ENCODE assay signal across 8 mouse cellular contexts in the genomic region with DNA sequence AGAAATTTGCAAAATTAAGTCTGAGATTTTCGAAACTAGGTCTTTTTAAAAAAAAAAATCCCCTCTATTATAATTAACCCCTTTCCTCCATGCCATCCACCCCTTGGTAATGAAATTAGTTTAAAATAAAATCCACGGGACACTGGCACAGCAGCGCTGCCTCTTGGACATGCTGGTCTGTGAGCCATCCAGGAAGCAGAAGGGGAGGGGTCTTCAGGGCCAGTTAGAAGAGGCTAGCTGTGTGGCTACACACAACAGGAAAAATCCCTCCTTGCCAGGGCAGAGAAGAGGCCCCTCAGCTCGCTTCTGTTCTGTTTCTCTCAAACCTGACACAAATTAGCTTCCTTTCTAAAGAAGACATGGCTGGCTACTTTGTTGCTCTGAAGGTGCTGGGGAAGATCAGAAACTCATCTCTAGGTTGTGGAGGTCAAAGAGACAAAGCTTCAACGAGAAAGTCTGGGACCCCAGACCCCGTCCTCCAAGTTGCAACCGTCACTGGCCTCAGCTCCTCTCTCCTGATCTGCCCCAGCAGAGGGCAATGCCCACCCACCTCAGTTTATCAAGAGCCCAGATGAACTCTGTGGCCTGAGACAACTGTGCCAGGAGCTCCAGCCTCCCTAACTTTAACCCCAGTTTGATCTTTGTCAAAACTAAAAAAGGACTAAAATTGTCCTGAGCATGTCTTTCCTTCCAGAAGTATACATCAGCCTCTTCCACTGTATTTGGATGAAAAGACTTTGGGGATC.
DNase-seq lines count a peak whose midpoint lies in the region; ATAC-seq and TF ChIP-seq lines count a peak whose summit lies in the region.

No protein-coding gene starts in this region.

- no peak for TF ChIP-seq POLR2A in kidney, adult 2 months (IDR thresholded peaks at IDR 0.05; ENCODE audit: low read depth, low read length)
- no peak for TF ChIP-seq POLR2A in liver, adult 2 months (IDR thresholded peaks at IDR 0.05; ENCODE audit: extremely low read depth, insufficient read depth, low read length)

- H3K27me3 ChIP-seq in kidney, adult 2 months (replicated peaks; ENCODE audit: control insufficient read depth, insufficient read depth, low read length), result no peaks in the 10 kb centered on the region; the same call in 1 of the 2 replicates
- H3K27me3 ChIP-seq in heart, embryonic 14.5 days (ENCODE audit: control insufficient read depth, insufficient read depth, low read length), result no peaks in the 10 kb centered on the region
- H3K27me3 ChIP-seq in liver, adult 2 months (ENCODE audit: control insufficient read depth, insufficient read depth, low read length), result no peaks in the 10 kb centered on the region

- no peaks in the 10 kb centered on the region for H3K4me1 ChIP-seq in kidney, adult 2 months (ENCODE audit: control insufficient read depth, insufficient read depth, low read length)
- H3K4me1 ChIP-seq in heart, embryonic 14.5 days (ENCODE audit: control insufficient read depth in 2 of 2, insufficient read depth in 2 of 2, low read length in 2 of 2), result peaks cover 17 to 21% of the 10 kb centered on the region in 2 experiments
- H3K4me1 ChIP-seq in liver, adult 2 months (ENCODE audit: control insufficient read depth, insufficient read depth, low read length), result peaks cover 4% of the 10 kb centered on the region

- no peak for ATAC-seq in heart, embryonic 14.5 days (ENCODE audit: insufficient number of reproducible peaks, insufficient read depth, low FRiP score, low read depth)

- no peaks in the 10 kb centered on the region for H3K9me3 ChIP-seq in heart, embryonic 14.5 days (ENCODE audit: control insufficient read depth, low read length)

- 62% methylated on average over 7 of the region's 7 CpGs for WGBS in kidney, adult 2 months
- WGBS in heart, embryonic 14.5 days, result 46% methylated on average over 7 of the region's 7 CpGs
- 55% methylated on average over 7 of the region's 7 CpGs for WGBS in liver, adult 2 months

- no peaks in the 10 kb centered on the region for H3K79me2 ChIP-seq in liver, adult 2 months (ENCODE audit: control insufficient read depth, insufficient read depth, low read length)

- peak overlapping the region; percentile 11 for H3K27ac ChIP-seq in kidney, adult 2 months (ENCODE audit: insufficient read depth, low read depth, low read length)
- peak overlapping the region; percentile 56 to 80; a peak in 3 of 4 replicates for H3K27ac ChIP-seq in heart, embryonic 14.5 days (replicated peaks in 1 of 2; ENCODE audit: control insufficient read depth in 1 of 2, insufficient read depth in 1 of 2, low read depth in 2 of 2, low read length in 2 of 2)
- H3K27ac ChIP-seq in liver, adult 2 months (replicated peaks; ENCODE audit: insufficient read depth, low read depth, low read length), result peak overlapping the region; percentile 28; the same call in 1 of the 2 replicates

- peak; percentile 14 for DNase-seq in kidney, adult 2 months
- DNase-seq in kidney, postnatal 25 days, result no peak
- DNase-seq in adipocyte (ENCODE audit: low spot score), result peak; percentile 22
- peak; percentile 14 for DNase-seq in liver, adult 2 months (ENCODE audit: extremely low read depth, low read depth, low spot score)
- no peak for DNase-seq in natural killer cell, adult 2 months (ENCODE audit: low spot score in 2 of 2)
- no peak for DNase-seq in thymus, adult 18-20 months
- no peak for DNase-seq in right cerebral cortex, adult 18-20 months

- no peak overlapping the region for H3K4me2 ChIP-seq in heart, embryonic 14.5 days (ENCODE audit: low read length)

- H3K4me3 ChIP-seq in kidney, adult 2 months (ENCODE audit: insufficient read depth, low read depth, low read length), result no peak overlapping the region
- H3K4me3 ChIP-seq in heart, embryonic 14.5 days (ENCODE audit: control insufficient read depth in 1 of 2, insufficient read depth in 1 of 2, low read depth in 1 of 2, low read length in 2 of 2), result no peak overlapping the region
- H3K4me3 ChIP-seq in liver, adult 2 months (ENCODE audit: insufficient read depth, low read depth, low read length), result no peak overlapping the region

- TF ChIP-seq CTCF in kidney, adult 2 months (conservative IDR thresholded peaks at IDR 0.05; ENCODE audit: insufficient read depth, insufficient read length, low read depth, low read length), result peak; percentile 38
- TF ChIP-seq CTCF in liver, adult 2 months (IDR thresholded peaks at IDR 0.05; ENCODE audit: low read depth, low read length), result peak; percentile 62

- no peaks in the 10 kb centered on the region for H3K36me3 ChIP-seq in kidney, adult 2 months (ENCODE audit: control insufficient read depth, insufficient read depth, low read length)
- H3K36me3 ChIP-seq in heart, embryonic 14.5 days (ENCODE audit: control insufficient read depth, insufficient read depth, low read length), result no peaks in the 10 kb centered on the region
- H3K36me3 ChIP-seq in liver, adult 2 months (ENCODE audit: control insufficient read depth, insufficient read depth, low read length), result no peaks in the 10 kb centered on the region

- no peak overlapping the region for H3K9ac ChIP-seq in heart, embryonic 14.5 days (ENCODE audit: low read length)
- H3K9ac ChIP-seq in liver, adult 2 months (ENCODE audit: low read depth, low read length), result no peak overlapping the region

Comparison
In these comparisons a context has a peak if more than half of its experiments do, and no peak if none do; other contexts are left out.
1. DNase-seq: peak in kidney, adult 2 months (single experiment), adipocyte (single experiment) and liver, adult 2 months (single experiment); none in kidney, postnatal 25 days (0 of 2), natural killer cell, adult 2 months (0 of 2), thymus, adult 18-20 months (0 of 2) and right cerebral cortex, adult 18-20 months (single experiment).
2. H3K27ac ChIP-seq: peak in every context shown above with its lines; median percentile 68 in heart, embryonic 14.5 days; 28 in liver, adult 2 months; 11 in kidney, adult 2 months.